ENCODE assay signal across 8 mouse cellular contexts in genomic region chr8:126699389-126699775, GRCm38 (mm10).
DNase-seq lines count a peak whose midpoint lies in the region; ATAC-seq and TF ChIP-seq lines count a peak whose summit lies in the region.

No protein-coding gene starts in this region.

- no peak for DNase-seq in forebrain, embryonic 10.5 days (ENCODE audit: extremely low spot score, low spot score)
- DNase-seq in CH12.LX (ENCODE audit: extremely low read depth): peak; percentile 65
- no peak for DNase-seq in frontal cortex, adult 2 months (ENCODE audit: extremely low spot score in 1 of 2, low spot score in 1 of 2)
- DNase-seq in urinary bladder, postnatal 4 days (ENCODE audit: low spot score in 2 of 2): no peak
- DNase-seq in gastrocnemius, adult 8-10 months (ENCODE audit: low spot score in 2 of 2): no peak

- no peaks in the 10 kb centered on the region for H3K9me3 ChIP-seq in forebrain, embryonic 10.5 days
- H3K9me3 ChIP-seq in forebrain, embryonic 16.5 days (ENCODE audit: control insufficient read depth, low read length): no peaks in the 10 kb centered on the region
- no peaks in the 10 kb centered on the region for H3K9me3 ChIP-seq in CH12.LX (replicated peaks; ENCODE audit: low read length)
- H3K9me3 ChIP-seq in hindbrain, embryonic 12.5 days (replicated peaks): no peaks in the 10 kb centered on the region
- H3K9me3 ChIP-seq in midbrain, embryonic 15.5 days: no peaks in the 10 kb centered on the region

- no peak for TF ChIP-seq POLR2A in CH12.LX (IDR thresholded peaks at IDR 0.05; ENCODE audit: low read depth, low read length)

- WGBS in forebrain, embryonic 10.5 days: 11% methylated on average over 6 of the region's 6 CpGs
- 3% methylated on average over 6 of the region's 6 CpGs for WGBS in forebrain, embryonic 16.5 days
- WGBS in hindbrain, embryonic 12.5 days: 26% methylated on average over 6 of the region's 6 CpGs
- 4% methylated on average over 6 of the region's 6 CpGs for WGBS in midbrain, embryonic 15.5 days

- H3K4me3 ChIP-seq in forebrain, embryonic 10.5 days: no peak overlapping the region
- no peak overlapping the region for H3K4me3 ChIP-seq in forebrain, embryonic 16.5 days (replicated peaks; ENCODE audit: low read length)
- no peak overlapping the region for H3K4me3 ChIP-seq in CH12.LX (replicated peaks in 1 of 3; ENCODE audit: low read depth in 2 of 3, low read length in 2 of 3, poor library complexity in 1 of 3)
- H3K4me3 ChIP-seq in hindbrain, embryonic 12.5 days: no peak overlapping the region
- no peak overlapping the region for H3K4me3 ChIP-seq in midbrain, embryonic 15.5 days

- H3K27me3 ChIP-seq in forebrain, embryonic 10.5 days (ENCODE audit: poor library complexity, severe bottlenecking): peaks cover 58% of the 10 kb centered on the region
- 0 out of 2 replicates have a peak, but pooled peaks cover 2% of the 10 kb centered on the region for H3K27me3 ChIP-seq in forebrain, embryonic 16.5 days (replicated peaks; ENCODE audit: control insufficient read depth, insufficient read depth, low read length)
- H3K27me3 ChIP-seq in CH12.LX (replicated peaks): no peaks in the 10 kb centered on the region
- H3K27me3 ChIP-seq in hindbrain, embryonic 12.5 days: no peaks in the 10 kb centered on the region
- H3K27me3 ChIP-seq in midbrain, embryonic 15.5 days (replicated peaks): no peaks in the 10 kb centered on the region

- H3K79me2 ChIP-seq in CH12.LX (replicated peaks; ENCODE audit: control insufficient read depth, extremely low read depth, insufficient read depth, poor library complexity, severe bottlenecking): no peaks in the 10 kb centered on the region

- ATAC-seq in forebrain, embryonic 16.5 days: no peak
- ATAC-seq in hindbrain, embryonic 12.5 days (ENCODE audit: low FRiP score): 0 out of 2 replicates have a peak, but pooled peaks have one; percentile 23
- no peak for ATAC-seq in midbrain, embryonic 15.5 days (replicated peaks)

- TF ChIP-seq EP300 in CH12.LX (IDR thresholded peaks at IDR 0.05; ENCODE audit: low read length): peak; percentile 57

- TF ChIP-seq RAD21 in CH12.LX (IDR thresholded peaks at IDR 0.05; ENCODE audit: low read depth, low read length): no peak

- no peak overlapping the region for H3K4me2 ChIP-seq in forebrain, embryonic 16.5 days (ENCODE audit: low read length)
- peak overlapping the region; percentile 59; the same call in 1 of the 2 replicates for H3K4me2 ChIP-seq in CH12.LX (ENCODE audit: insufficient read depth, low read depth, poor library complexity, severe bottlenecking)
- H3K4me2 ChIP-seq in hindbrain, embryonic 12.5 days (replicated peaks): no peak overlapping the region
- H3K4me2 ChIP-seq in midbrain, embryonic 15.5 days: no peak overlapping the region

- no peak for TF ChIP-seq CTCF in CH12.LX (conservative IDR thresholded peaks at IDR 0.05 in 1 of 2, IDR thresholded peaks at IDR 0.05 in 1 of 2; ENCODE audit: low read depth in 2 of 2, low read length in 2 of 2)

- in situ Hi-C loops in CH12.LX (cut with MboI; ENCODE audit: low pct_ligation_motif_present, low pct_unique_long_range_greater_than_20kb, low sequenced_read_pairs): no loop called here

- H3K27ac ChIP-seq in forebrain, embryonic 10.5 days: peak overlapping the region; percentile 85
- no peak overlapping the region for H3K27ac ChIP-seq in forebrain, embryonic 16.5 days (ENCODE audit: low read length)
- peak overlapping the region; percentile 70; the same call in 1 of the 2 replicates for H3K27ac ChIP-seq in CH12.LX (ENCODE audit: insufficient read depth, low read depth)
- peak overlapping the region; percentile 82 for H3K27ac ChIP-seq in hindbrain, embryonic 12.5 days
- H3K27ac ChIP-seq in midbrain, embryonic 15.5 days: peak overlapping the region; percentile 59

- dilution Hi-C loops in CH12.LX (cut with MboI; ENCODE audit: extremely low pct_ligation_motif_present, extremely low pct_unique_long_range_greater_than_20kb, low sequenced_read_pairs): no loop called here

- H3K4me1 ChIP-seq in forebrain, embryonic 10.5 days: peaks cover 24% of the 10 kb centered on the region
- peaks cover 13% of the 10 kb centered on the region for H3K4me1 ChIP-seq in forebrain, embryonic 16.5 days (replicated peaks; ENCODE audit: control insufficient read depth, insufficient read depth, low read length)
- H3K4me1 ChIP-seq in CH12.LX (ENCODE audit: control insufficient read depth in 1 of 2, insufficient read depth in 2 of 2): peaks cover 20 to 52% of the 10 kb centered on the region in 2 experiments
- peaks cover 14% of the 10 kb centered on the region for H3K4me1 ChIP-seq in hindbrain, embryonic 12.5 days
- peaks cover 14% of the 10 kb centered on the region for H3K4me1 ChIP-seq in midbrain, embryonic 15.5 days

- no peaks in the 10 kb centered on the region for H3K36me3 ChIP-seq in forebrain, embryonic 10.5 days (replicated peaks)
- no peaks in the 10 kb centered on the region for H3K36me3 ChIP-seq in forebrain, embryonic 16.5 days (ENCODE audit: control insufficient read depth, insufficient read depth)
- H3K36me3 ChIP-seq in CH12.LX (replicated peaks in 1 of 2; ENCODE audit: control insufficient read depth in 1 of 2, insufficient read depth in 1 of 2, low read length in 1 of 2): no peaks in the 10 kb centered on the region
- H3K36me3 ChIP-seq in hindbrain, embryonic 12.5 days: no peaks in the 10 kb centered on the region
- H3K36me3 ChIP-seq in midbrain, embryonic 15.5 days (replicated peaks): no peaks in the 10 kb centered on the region

- H3K9ac ChIP-seq in forebrain, embryonic 16.5 days (replicated peaks; ENCODE audit: low read depth, low read length): no peak overlapping the region
- H3K9ac ChIP-seq in CH12.LX (ENCODE audit: insufficient read depth, low read depth): peak overlapping the region; percentile 44
- H3K9ac ChIP-seq in hindbrain, embryonic 12.5 days: no peak overlapping the region
- no peak overlapping the region for H3K9ac ChIP-seq in midbrain, embryonic 15.5 days

TF ChIP-seq in CH12.LX, 34 proteins besides CTCF, POLR2A, EP300 and RAD21:
- TF ChIP-seq HCFC1 (IDR thresholded peaks at IDR 0.05; ENCODE audit: low read depth, low read length) (peak; percentile 24; the same call in 1 of the 2 replicates), MXI1 (IDR thresholded peaks at IDR 0.05; ENCODE audit: low read depth, low read length) (no peak), SIN3A (IDR thresholded peaks at IDR 0.05; ENCODE audit: low read length) (0 out of 2 replicates have a peak, but pooled peaks have one; percentile 43), TBP (conservative IDR thresholded peaks at IDR 0.05; ENCODE audit: low read depth, low read length) (no peak), BHLHE40 (IDR thresholded peaks at IDR 0.05; ENCODE audit: low read depth, low read length) (no peak), MAZ (IDR thresholded peaks at IDR 0.05; ENCODE audit: low read depth, low read length) (no peak), ZC3H11A (IDR thresholded peaks at IDR 0.05; ENCODE audit: low read depth, low read length) (no peak), ELF1 (IDR thresholded peaks at IDR 0.05; ENCODE audit: low read depth, low read length) (peak; percentile 40; the same call in 1 of the 2 replicates), POLR2AphosphoS2 (IDR thresholded peaks at IDR 0.05; ENCODE audit: low read depth, low read length) (no peak), RCOR1 (conservative IDR thresholded peaks at IDR 0.05; ENCODE audit: low read depth, low read length) (0 out of 2 replicates have a peak, but pooled peaks have one; percentile 24), MAFK (IDR thresholded peaks at IDR 0.05; ENCODE audit: insufficient replicate concordance, low read length) (no peak), ETS1 (conservative IDR thresholded peaks at IDR 0.05; ENCODE audit: low read depth, low read length) (peak; percentile 31), CHD1 (IDR thresholded peaks at IDR 0.05; ENCODE audit: low read depth, low read length) (no peak; the same call in 1 of the 2 replicates), USF1 (IDR thresholded peaks at IDR 0.05; ENCODE audit: low read depth, low read length) (no peak), TCF12 (IDR thresholded peaks at IDR 0.05; ENCODE audit: low read depth, low read length) (peak; percentile 37; the same call in 1 of the 2 replicates), USF2 (conservative IDR thresholded peaks at IDR 0.05; ENCODE audit: low read depth, low read length) (no peak), MAX (IDR thresholded peaks at IDR 0.05; ENCODE audit: low read length) (peak; percentile 38; the same call in 1 of the 2 replicates), KAT2A (IDR thresholded peaks at IDR 0.05; ENCODE audit: insufficient replicate concordance, low read length) (no peak), CHD2 (IDR thresholded peaks at IDR 0.05; ENCODE audit: low read length) (no peak; the same call in 1 of the 2 replicates), NRF1 (IDR thresholded peaks at IDR 0.05; ENCODE audit: low read depth, low read length) (no peak), UBTF (IDR thresholded peaks at IDR 0.05; ENCODE audit: low read depth, low read length) (no peak), MEF2A (IDR thresholded peaks at IDR 0.05; ENCODE audit: borderline replicate concordance, low read depth, low read length) (0 out of 2 replicates have a peak, but pooled peaks have one; percentile 12), IRF4 (IDR thresholded peaks at IDR 0.05; ENCODE audit: low read depth, low read length) (no peak), NELFE (IDR thresholded peaks at IDR 0.05; ENCODE audit: low read depth, low read length) (no peak), ZNF384 (IDR thresholded peaks at IDR 0.05; ENCODE audit: low read depth, low read length) (no peak), GABPA (IDR thresholded peaks at IDR 0.05; ENCODE audit: insufficient replicate concordance, low read depth, low read length) (no peak), PAX5 (IDR thresholded peaks at IDR 0.05; ENCODE audit: low read length) (no peak), JUN (IDR thresholded peaks at IDR 0.05; ENCODE audit: insufficient read depth, low read depth, low read length) (no peak), SMC3 (IDR thresholded peaks at IDR 0.05; ENCODE audit: low read depth, low read length) (no peak), ZKSCAN1 (IDR thresholded peaks at IDR 0.05; ENCODE audit: borderline replicate concordance, low read depth, low read length) (no peak), JUND (conservative IDR thresholded peaks at IDR 0.05; ENCODE audit: low read depth, low read length) (no peak), E2F4 (IDR thresholded peaks at IDR 0.05; ENCODE audit: insufficient replicate concordance, low read depth, low read length) (no peak), MYC (IDR thresholded peaks at IDR 0.05; ENCODE audit: low read depth, low read length) (0 out of 2 replicates have a peak, but pooled peaks have one; percentile 14), ZMIZ1 (IDR thresholded peaks at IDR 0.05; ENCODE audit: low read depth, low read length) (no peak)
